Mouse (Mus musculus): ENCODE measurements at regions not wholly inside any gene's neighbourhood (a gene's known extent, or its start where the extent isn't known, plus 50 kb on each side); places are given as distances from the start of the nearest gene placed in this dataset.

- TF ChIP-seq MYOD1 (IDR thresholded peaks at IDR 0.05; ENCODE audit: control insufficient read depth, insufficient read length, low read depth) (no peak), MYOG (IDR thresholded peaks at IDR 0.05; ENCODE audit: control insufficient read depth, extremely low read depth, insufficient read length) (no peak)
Measured at GRCm38 (mm10) chr7:128843576-128843975, 98.8 kb downstream of the Sec23ip start.
